Mouse (Mus musculus): Measurements from ENCODE around the gene Gm20388.

The Gm20388 gene

GRCm38 (mm10) chr8:122484831-122485230 lies 2574.2 kb downstream of the Gm20388 start:
- no peak for DNase-seq (ENCODE audit: low spot score in 2 of 2)

GRCm38 (mm10) chr8:122488387-122488786 lies 2577.7 kb downstream of the Gm20388 start:
- DNase-seq (ENCODE audit: low spot score in 2 of 2): no peak

GRCm38 (mm10) chr8:122497016-122497734 lies 2586.5 kb downstream of the Gm20388 start:
- no peak for DNase-seq (ENCODE audit: low spot score in 2 of 2)

GRCm38 (mm10) chr8:122497912-122498311 lies 2587.3 kb downstream of the Gm20388 start:
- no peak for DNase-seq (ENCODE audit: low spot score in 2 of 2)

GRCm38 (mm10) chr8:122500856-122501255 lies 2590.2 kb downstream of the Gm20388 start:
- peak; percentile 55 to 56 for DNase-seq (ENCODE audit: low spot score in 2 of 2)

GRCm38 (mm10) chr8:122511552-122511951 lies 2600.9 kb downstream of the Gm20388 start:
- no peak for DNase-seq (ENCODE audit: low spot score in 2 of 2)

GRCm38 (mm10) chr8:122512392-122512791 lies 2601.8 kb downstream of the Gm20388 start:
- no peak for DNase-seq (ENCODE audit: low spot score in 2 of 2)

- no peak for DNase-seq (ENCODE audit: low spot score in 2 of 2)
These were observed 2605.1 kb downstream of the Gm20388 start for GRCm38 (mm10) chr8:122515699-122516098.

GRCm38 (mm10) chr8:122517541-122518190 lies 2607.0 kb downstream of the Gm20388 start:
- no peak for DNase-seq (ENCODE audit: low spot score in 2 of 2)

GRCm38 (mm10) chr8:122520611-122521010 lies 2610.0 kb downstream of the Gm20388 start:
- DNase-seq (ENCODE audit: low spot score in 2 of 2): no peak

GRCm38 (mm10) chr8:122522796-122523651 lies 2612.4 kb downstream of the Gm20388 start:
- no peak for DNase-seq (ENCODE audit: low spot score in 2 of 2)

- peak in 1 of 2 experiments; percentile 20 for DNase-seq (ENCODE audit: low spot score in 2 of 2)
These were observed 2613.2 kb downstream of the Gm20388 start for GRCm38 (mm10) chr8:122523652-122524360.

- no peak for DNase-seq (ENCODE audit: low spot score in 2 of 2)
These were observed 2613.9 kb downstream of the Gm20388 start for GRCm38 (mm10) chr8:122524506-122524905.

GRCm38 (mm10) chr8:122525004-122525403 lies 2614.4 kb downstream of the Gm20388 start:
- no peak for DNase-seq (ENCODE audit: low spot score in 2 of 2)

GRCm38 (mm10) chr8:122526084-122526483 lies 2615.4 kb downstream of the Gm20388 start:
- DNase-seq (ENCODE audit: low spot score in 2 of 2): no peak

GRCm38 (mm10) chr8:122526526-122527170 lies 2616.0 kb downstream of the Gm20388 start:
- DNase-seq (ENCODE audit: low spot score in 2 of 2): no peak

- no peak for DNase-seq (ENCODE audit: low spot score in 2 of 2)
These were observed 2617.3 kb downstream of the Gm20388 start for GRCm38 (mm10) chr8:122527937-122528336.

- DNase-seq (ENCODE audit: low spot score in 2 of 2): no peak
These were observed 2618.5 kb downstream of the Gm20388 start for GRCm38 (mm10) chr8:122529159-122529558.

- DNase-seq (ENCODE audit: low spot score in 2 of 2): no peak
These were observed 2620.7 kb downstream of the Gm20388 start for GRCm38 (mm10) chr8:122531312-122531711.

GRCm38 (mm10) chr8:122537033-122537432 lies 2626.4 kb downstream of the Gm20388 start:
- no peak for DNase-seq (ENCODE audit: low spot score in 2 of 2)

- no peak for DNase-seq (ENCODE audit: low spot score in 2 of 2)
These were observed 2627.2 kb downstream of the Gm20388 start for GRCm38 (mm10) chr8:122537812-122538211.

All from right cerebral cortex, postnatal 36 days (tissue).